Mouse (Mus musculus) C2C12 (cell line): ENCODE data around the gene Gclm.

ENCODE experiments used
- CEBPB ChIP-seq: IDR thresholded peaks from one replicate; pipeline ENCODE4 v1.6.1; 2011; ENCODE audit warnings: low read depth, mild to moderate bottlenecking, control low read depth, moderate library complexity
- CTCF ChIP-seq: IDR thresholded peaks from one replicate; pipeline ENCODE4 v1.5.1; 2011; ENCODE audit not compliant: control insufficient read depth, insufficient read depth, insufficient read length
- MAX ChIP-seq: IDR thresholded peaks from one replicate; pipeline ENCODE4 v1.6.1; 2011; ENCODE audit warnings: mild to moderate bottlenecking, control low read depth
- MYOG ChIP-seq: IDR thresholded peaks from one replicate; pipeline ENCODE4 v1.6.1; 2011; ENCODE audit not compliant: control insufficient read depth, insufficient read length; ENCODE audit errors: extremely low read depth
- USF1 ChIP-seq: IDR thresholded peaks from one replicate; pipeline ENCODE4 v1.6.1; 2011; ENCODE audit warnings: low read depth, mild to moderate bottlenecking, control low read depth, moderate library complexity

DNA sequence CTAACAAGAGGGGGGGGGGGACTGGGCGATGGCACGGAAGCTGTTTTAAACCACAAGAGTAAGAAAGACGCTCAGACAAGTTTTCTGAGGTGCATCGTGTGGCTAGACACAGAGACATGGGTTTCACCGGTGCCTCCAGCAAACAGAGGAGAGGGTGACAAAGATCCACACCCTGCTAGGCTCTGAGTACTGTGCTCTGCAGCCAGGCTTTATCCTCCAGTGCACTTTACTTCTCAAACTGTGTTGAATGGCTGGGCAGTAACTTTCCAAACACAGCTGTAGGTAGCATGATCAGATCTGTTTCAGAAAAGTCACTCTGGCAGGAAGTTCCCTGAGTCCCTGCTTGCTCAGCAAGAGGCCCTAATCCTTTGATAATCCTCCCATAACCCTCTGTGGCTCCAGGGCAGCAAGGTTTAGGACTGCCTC lies 43.0 kb upstream of the Gclm start:
- TF ChIP-seq CTCF (no peak), MYOG (no peak), USF1 (no peak), MAX (no peak), CEBPB (no peak)
